Mouse (Mus musculus): ENCODE data around the gene Mid1. TPM values are rescaled to one million over a fixed set of nuclear protein-coding genes. Genes with fewer than 3 reads are reported as not detected.

The Mid1 gene
- polyA plus RNA-seq, 1 experiment from 2014 or later, result 4.7 TPM

GRCm38 (mm10) chrX:169861194-169861720 is 176.3 kb downstream of the Mid1 start:
- no peak for TF ChIP-seq CTCF (IDR thresholded peaks at IDR 0.05; ENCODE audit: low read depth)
- Histone ChIP-seq H3K4me1 (replicated peaks; ENCODE audit: insufficient read depth, low read length) (no peaks in the 10 kb centered on the region), H3K27ac (no peak overlapping the region), H3K9me3 (replicated peaks; ENCODE audit: low read length) (no peaks in the 10 kb centered on the region), H3K9ac (ENCODE audit: low read depth, low read length) (no peak overlapping the region), H3K4me3 (replicated peaks; ENCODE audit: low read depth, low read length) (no peak overlapping the region), H3K27me3 (ENCODE audit: insufficient read depth, low read length) (no peaks in the 10 kb centered on the region), H3K4me2 (ENCODE audit: low read length) (no peak overlapping the region), H3K36me3 (ENCODE audit: insufficient read depth, low read length) (no peaks in the 10 kb centered on the region)
- no peak for DNase-seq (ENCODE audit: low spot score)
- ATAC-seq (replicated peaks; ENCODE audit: low FRiP score, low read depth), result no peak
- WGBS, result 40% methylated on average over 2 of the region's 2 CpGs

- H3K36me3 ChIP-seq (ENCODE audit: insufficient read depth, low read length), result no peaks in the 10 kb centered on the region
- no peak overlapping the region for H3K4me3 ChIP-seq (replicated peaks; ENCODE audit: low read depth, low read length)
- no peak for TF ChIP-seq CTCF (IDR thresholded peaks at IDR 0.05; ENCODE audit: low read depth)
- H3K4me1 ChIP-seq (replicated peaks; ENCODE audit: insufficient read depth, low read length), result no peaks in the 10 kb centered on the region
- no peak overlapping the region for H3K9ac ChIP-seq (ENCODE audit: low read depth, low read length)
- H3K27me3 ChIP-seq (ENCODE audit: insufficient read depth, low read length), result no peaks in the 10 kb centered on the region
- no peak overlapping the region for H3K27ac ChIP-seq
- H3K9me3 ChIP-seq (replicated peaks; ENCODE audit: low read length), result no peaks in the 10 kb centered on the region
- H3K4me2 ChIP-seq (ENCODE audit: low read length), result no peak overlapping the region
- ATAC-seq (replicated peaks; ENCODE audit: low FRiP score, low read depth), result no peak
- DNase-seq (ENCODE audit: low spot score), result peak; percentile 6
Measured at GRCm38 (mm10) chrX:169862440-169862839, 177.4 kb downstream of the Mid1 start.

- TF ChIP-seq CTCF (IDR thresholded peaks at IDR 0.05; ENCODE audit: low read depth), result peak; percentile 65
- Histone ChIP-seq H3K9me3 (replicated peaks; ENCODE audit: low read length) (no peaks in the 10 kb centered on the region), H3K4me3 (replicated peaks; ENCODE audit: low read depth, low read length) (no peak overlapping the region), H3K4me2 (ENCODE audit: low read length) (no peak overlapping the region), H3K36me3 (ENCODE audit: insufficient read depth, low read length) (no peaks in the 10 kb centered on the region), H3K9ac (ENCODE audit: low read depth, low read length) (no peak overlapping the region), H3K27ac (no peak overlapping the region), H3K27me3 (ENCODE audit: insufficient read depth, low read length) (no peaks in the 10 kb centered on the region), H3K4me1 (replicated peaks; ENCODE audit: insufficient read depth, low read length) (no peaks in the 10 kb centered on the region)
- no peak for ATAC-seq (replicated peaks; ENCODE audit: low FRiP score, low read depth)
- WGBS, result 40% methylated on average over 1 of the region's 1 CpGs
- peak; percentile 51 for DNase-seq (ENCODE audit: low spot score)
Measured at GRCm38 (mm10) chrX:169862848-169863247, 177.8 kb downstream of the Mid1 start.

GRCm38 (mm10) chrX:169863841-169864240 is 178.8 kb downstream of the Mid1 start:
- Histone ChIP-seq H3K27ac (no peak overlapping the region), H3K9me3 (replicated peaks; ENCODE audit: low read length) (no peaks in the 10 kb centered on the region), H3K27me3 (ENCODE audit: insufficient read depth, low read length) (no peaks in the 10 kb centered on the region), H3K4me2 (ENCODE audit: low read length) (no peak overlapping the region), H3K4me3 (replicated peaks; ENCODE audit: low read depth, low read length) (no peak overlapping the region), H3K9ac (ENCODE audit: low read depth, low read length) (no peak overlapping the region), H3K36me3 (ENCODE audit: insufficient read depth, low read length) (no peaks in the 10 kb centered on the region), H3K4me1 (replicated peaks; ENCODE audit: insufficient read depth, low read length) (no peaks in the 10 kb centered on the region)
- WGBS, result 54% methylated on average over 1 of the region's 1 CpGs
- no peak for DNase-seq (ENCODE audit: low spot score)
- TF ChIP-seq CTCF (IDR thresholded peaks at IDR 0.05; ENCODE audit: low read depth), result no peak
- no peak for ATAC-seq (replicated peaks; ENCODE audit: low FRiP score, low read depth)

- no peak overlapping the region for H3K4me2 ChIP-seq (ENCODE audit: low read length)
- no peak for TF ChIP-seq CTCF (IDR thresholded peaks at IDR 0.05; ENCODE audit: low read depth)
- no peak overlapping the region for H3K9ac ChIP-seq (ENCODE audit: low read depth, low read length)
- ATAC-seq (replicated peaks; ENCODE audit: low FRiP score, low read depth), result no peak
- no peaks in the 10 kb centered on the region for H3K27me3 ChIP-seq (ENCODE audit: insufficient read depth, low read length)
- no peak overlapping the region for H3K4me3 ChIP-seq (replicated peaks; ENCODE audit: low read depth, low read length)
- DNase-seq (ENCODE audit: low spot score), result no peak
- H3K36me3 ChIP-seq (ENCODE audit: insufficient read depth, low read length), result no peaks in the 10 kb centered on the region
- no peak overlapping the region for H3K27ac ChIP-seq
- no peaks in the 10 kb centered on the region for H3K9me3 ChIP-seq (replicated peaks; ENCODE audit: low read length)
- H3K4me1 ChIP-seq (replicated peaks; ENCODE audit: insufficient read depth, low read length), result no peaks in the 10 kb centered on the region
- WGBS, result 70% methylated on average over 5 of the region's 5 CpGs
Measured at GRCm38 (mm10) chrX:169868223-169868622, 183.2 kb downstream of the Mid1 start.

- ATAC-seq (replicated peaks; ENCODE audit: low FRiP score, low read depth) (no peak), DNase-seq (ENCODE audit: low spot score) (no peak)
- Histone ChIP-seq H3K4me3 (replicated peaks; ENCODE audit: low read depth, low read length) (no peak overlapping the region), H3K27me3 (ENCODE audit: insufficient read depth, low read length) (no peaks in the 10 kb centered on the region), H3K9me3 (replicated peaks; ENCODE audit: low read length) (no peaks in the 10 kb centered on the region), H3K4me1 (replicated peaks; ENCODE audit: insufficient read depth, low read length) (no peaks in the 10 kb centered on the region), H3K27ac (no peak overlapping the region), H3K36me3 (ENCODE audit: insufficient read depth, low read length) (no peaks in the 10 kb centered on the region), H3K4me2 (ENCODE audit: low read length) (no peak overlapping the region), H3K9ac (ENCODE audit: low read depth, low read length) (no peak overlapping the region)
- 92% methylated on average over 1 of the region's 1 CpGs for WGBS
- TF ChIP-seq CTCF (IDR thresholded peaks at IDR 0.05; ENCODE audit: low read depth), result no peak
Measured at GRCm38 (mm10) chrX:169874475-169874874, 189.5 kb downstream of the Mid1 start.

Measured in kidney, postnatal 0 days (tissue).